Mouse (Mus musculus): ENCODE data around the gene Trpv2.

Gene Trpv2

DNA sequence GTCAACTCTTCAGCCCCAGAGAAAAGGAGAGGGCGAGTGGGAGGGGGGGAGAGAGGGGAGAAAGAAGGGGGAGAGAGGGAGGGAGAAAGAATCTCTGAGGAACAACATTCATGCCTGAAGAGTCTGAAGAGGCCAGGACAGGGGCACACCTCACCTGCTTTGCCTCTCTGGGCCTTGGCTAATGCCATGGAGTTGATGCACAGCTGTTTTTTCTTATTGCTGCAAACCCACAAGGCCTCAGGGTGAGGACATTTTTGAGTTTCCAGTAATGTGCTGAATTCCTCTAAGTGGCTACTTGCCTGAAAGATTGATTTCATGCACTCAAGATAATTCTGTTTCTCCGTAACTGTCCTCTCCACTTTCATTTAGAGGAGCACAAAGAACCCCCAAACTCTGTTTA is 16.1 kb upstream of the Trpv2 start:
- no peak for DNase-seq (ENCODE audit: extremely low read depth, low read depth)

DNA sequence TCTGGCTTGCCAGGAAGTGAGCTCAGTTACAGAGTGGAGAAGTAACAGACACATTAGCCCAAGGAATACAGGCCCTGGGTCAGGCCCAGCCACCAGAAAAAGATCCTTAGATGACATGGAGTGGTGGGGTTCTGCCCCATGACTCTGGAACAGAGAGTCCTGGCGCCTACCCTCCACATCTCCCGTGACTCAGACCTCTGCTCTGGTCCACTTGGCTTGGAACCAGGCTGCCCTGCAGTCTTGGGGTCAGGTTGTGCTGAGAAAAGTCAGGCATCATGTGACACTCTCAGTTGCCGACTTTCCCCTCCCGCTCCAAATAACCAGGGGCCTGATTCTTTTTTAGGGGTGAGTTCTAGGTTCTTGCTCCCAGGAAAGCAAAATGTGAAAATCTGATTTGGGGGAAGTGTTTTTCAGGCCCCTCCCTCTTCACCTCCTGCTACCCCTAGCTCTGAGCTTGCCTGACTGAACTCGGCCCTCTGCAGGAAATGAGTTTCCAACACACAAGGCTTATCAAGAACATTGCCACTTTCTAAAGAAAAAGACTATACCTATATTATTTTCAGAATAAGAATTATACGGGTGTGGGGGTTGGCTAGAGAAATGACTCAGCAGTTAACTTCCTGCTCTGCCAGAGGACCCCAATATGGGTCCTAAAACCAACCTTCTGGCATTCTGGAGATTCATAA is 15.2 kb upstream of the Trpv2 start:
- DNase-seq (ENCODE audit: extremely low read depth, low read depth): no peak

DNA sequence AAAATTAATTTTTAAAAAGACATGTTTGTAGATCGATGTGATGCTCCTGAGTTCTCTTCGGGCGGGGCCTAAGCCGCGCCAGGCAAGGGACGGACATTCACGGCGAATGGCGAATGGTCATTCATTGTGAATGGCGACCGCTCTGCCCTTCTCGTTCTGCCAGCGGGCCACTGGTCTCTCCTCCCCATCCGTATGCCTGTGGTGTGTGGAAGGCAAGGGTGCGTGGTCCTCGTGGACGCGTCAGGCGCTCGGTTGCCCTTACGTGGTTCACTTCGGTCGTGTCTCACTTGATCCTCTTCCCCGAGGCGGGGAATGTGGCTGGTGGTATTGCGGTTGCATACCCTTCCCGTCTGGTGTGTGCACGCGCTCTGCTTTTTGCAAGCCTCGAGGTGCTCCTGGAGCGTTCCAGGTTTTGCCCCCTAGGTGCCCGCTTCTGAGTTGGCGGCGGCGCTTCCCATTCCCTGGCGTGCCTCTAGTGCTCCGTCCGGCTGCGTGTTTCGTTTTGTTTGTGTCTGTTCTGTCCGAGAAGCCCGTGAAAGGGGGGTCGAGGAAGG is 13.7 kb upstream of the Trpv2 start:
- DNase-seq (ENCODE audit: extremely low read depth, low read depth): no peak

DNA sequence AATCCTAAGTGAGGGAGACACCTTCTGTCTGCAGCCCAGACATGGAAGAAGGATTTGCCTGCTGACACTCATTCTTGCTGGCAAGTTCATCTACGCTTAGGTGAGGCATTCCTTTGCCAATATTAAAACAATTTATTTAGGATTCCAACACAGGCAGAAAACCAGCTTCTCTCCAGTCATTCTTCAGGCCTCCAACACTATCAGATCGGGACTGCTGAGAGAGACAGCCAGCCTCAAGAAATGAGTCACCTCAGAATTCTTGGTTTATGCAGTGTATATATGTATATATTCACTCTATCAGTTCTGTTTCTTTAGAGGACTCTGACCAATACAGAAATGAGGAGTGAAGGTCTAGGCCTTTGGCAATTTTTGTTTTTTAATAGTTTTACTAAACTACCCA is 10.7 kb upstream of the Trpv2 start:
- no peak for DNase-seq (ENCODE audit: extremely low read depth, low read depth)

DNA sequence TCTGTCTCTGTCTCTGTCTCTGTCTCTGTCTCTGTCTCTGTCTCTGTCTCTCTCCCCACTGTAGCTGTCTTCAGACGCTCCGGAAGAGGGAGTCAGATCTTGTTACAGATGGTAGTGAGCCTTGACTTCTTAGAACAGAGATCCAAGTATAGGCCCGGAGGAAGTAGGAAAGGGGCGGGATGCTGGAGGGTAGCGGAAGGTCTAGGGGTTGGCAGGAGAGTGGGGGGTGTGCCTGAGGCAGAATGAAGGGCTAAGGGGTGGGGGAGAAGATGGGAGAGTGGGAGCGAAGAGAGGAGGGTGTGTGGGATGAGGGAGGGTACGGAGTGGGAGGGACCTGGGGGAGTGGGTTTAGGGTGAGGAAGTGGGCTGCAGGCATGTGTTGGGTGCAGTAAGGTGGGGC is 8.5 kb upstream of the Trpv2 start:
- no peak for DNase-seq (ENCODE audit: extremely low read depth, low read depth)

DNA sequence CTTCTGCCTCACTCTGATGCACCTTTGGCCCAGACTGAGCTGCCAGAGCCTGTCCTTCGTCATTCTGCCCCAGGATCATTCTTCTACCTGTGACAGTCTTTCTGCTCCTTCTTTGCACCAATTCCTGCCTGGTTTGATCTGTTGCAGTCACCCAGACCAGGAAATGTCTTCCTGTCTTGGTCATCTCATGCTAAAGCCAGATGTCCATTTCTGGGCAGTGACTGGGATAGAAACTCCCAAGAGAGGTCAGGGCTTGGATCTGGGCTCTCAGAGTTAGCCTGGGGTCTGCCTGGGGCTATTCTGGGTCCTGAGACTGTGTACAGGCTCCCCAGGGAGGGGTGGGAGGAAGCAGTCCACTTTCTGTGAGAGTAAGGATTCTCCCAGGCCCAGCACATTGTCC is 8.1 kb upstream of the Trpv2 start:
- no peak for DNase-seq (ENCODE audit: extremely low read depth, low read depth)

DNA sequence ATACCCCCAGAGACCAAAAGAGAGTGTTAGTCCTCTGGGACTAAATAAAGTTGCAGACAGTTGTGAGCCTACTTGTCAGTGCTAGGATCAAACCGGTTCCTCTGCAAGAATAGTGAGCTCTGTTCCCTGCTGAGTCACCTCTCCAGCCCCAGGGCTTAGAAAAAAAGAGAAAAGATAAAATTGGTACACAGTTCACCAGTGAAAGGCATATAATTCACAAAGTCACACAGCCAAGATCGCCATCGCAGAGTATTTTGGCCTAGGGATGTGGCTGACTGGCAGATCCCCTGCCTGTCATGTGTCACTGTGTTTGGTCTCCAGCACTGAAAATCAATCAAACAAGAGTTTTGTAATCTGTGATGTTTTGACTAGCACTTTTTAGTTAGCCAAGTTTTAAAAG is 6.0 kb upstream of the Trpv2 start:
- no peak for DNase-seq (ENCODE audit: extremely low read depth, low read depth)

DNA sequence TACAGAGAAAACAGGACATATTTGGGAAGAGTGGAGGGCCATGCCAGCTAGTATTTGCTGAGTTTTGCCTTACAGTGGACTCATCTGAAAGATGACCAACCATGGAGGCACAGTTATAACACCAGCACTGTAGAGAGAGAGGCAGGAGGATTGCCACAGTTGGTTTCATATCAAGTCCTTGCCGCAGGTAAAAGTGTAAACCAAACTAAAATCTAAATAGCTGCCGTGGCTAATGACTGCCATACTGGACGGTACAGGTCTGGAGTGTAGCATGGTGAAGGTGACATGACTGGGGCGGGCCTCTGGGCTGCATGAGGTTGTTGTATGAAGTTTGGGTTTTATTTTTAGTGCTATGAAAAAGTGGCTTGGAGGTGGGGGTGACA is 408 bp downstream of the Trpv2 start:
- no peak for DNase-seq (ENCODE audit: extremely low read depth, low read depth)

DNA sequence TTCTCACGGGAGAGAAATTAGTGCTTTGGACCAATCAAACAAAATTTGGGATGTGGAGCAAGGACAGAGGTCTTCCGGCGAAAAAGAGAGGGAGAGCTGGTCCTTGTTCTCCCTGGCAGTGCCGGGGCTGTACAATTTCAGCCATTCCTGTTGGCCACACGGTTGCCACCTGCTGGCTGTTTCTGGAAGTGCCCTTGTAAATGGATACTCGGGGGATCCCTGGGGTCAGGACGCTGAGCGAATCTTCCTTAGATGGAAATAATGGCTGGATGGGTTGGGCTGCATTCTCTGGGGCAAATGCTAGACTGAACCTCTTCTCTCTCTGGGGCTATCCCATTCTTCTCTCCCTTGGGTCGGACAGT is 992 bp downstream of the Trpv2 start:
- DNase-seq (ENCODE audit: extremely low read depth, low read depth): peak; percentile 64

DNA sequence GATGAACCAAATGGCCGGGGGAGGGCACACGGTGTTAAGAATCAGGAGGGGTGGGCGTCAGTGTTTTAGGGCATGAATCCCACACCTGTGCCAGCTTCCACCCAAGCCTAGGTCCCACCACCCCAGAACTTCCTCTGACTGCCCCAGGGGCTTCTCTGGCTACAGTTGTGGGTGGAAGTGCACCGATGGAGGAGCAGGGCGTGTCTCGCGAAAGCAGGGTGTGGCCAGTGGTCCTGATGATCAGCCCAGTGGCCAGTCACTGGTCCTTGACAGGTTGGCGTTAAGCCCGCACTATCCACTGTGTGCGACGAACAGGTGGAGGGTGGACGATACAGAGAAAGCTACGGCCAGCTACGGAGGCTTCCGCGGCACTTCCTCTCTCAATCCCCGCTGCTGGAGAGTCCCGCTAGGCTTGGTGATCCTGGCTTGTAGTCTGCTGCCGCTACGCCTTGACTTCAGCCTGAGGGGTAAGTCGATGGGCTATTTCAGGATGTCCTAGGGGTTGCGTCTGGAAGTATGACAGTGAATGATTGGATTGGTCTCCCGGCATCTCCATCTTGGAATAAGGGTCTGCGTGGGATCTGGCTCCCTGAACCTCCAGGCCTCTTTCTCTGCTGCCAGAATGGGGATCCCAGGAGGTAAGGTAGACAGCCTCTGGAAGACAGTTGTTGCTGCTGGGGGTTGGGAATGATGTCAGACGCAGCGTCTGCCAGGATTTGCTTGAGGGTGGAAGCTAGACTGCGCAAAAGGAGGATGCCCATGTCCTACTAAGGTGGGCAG is 1.6 kb downstream of the Trpv2 start:
- DNase-seq (ENCODE audit: extremely low read depth, low read depth): no peak

DNA sequence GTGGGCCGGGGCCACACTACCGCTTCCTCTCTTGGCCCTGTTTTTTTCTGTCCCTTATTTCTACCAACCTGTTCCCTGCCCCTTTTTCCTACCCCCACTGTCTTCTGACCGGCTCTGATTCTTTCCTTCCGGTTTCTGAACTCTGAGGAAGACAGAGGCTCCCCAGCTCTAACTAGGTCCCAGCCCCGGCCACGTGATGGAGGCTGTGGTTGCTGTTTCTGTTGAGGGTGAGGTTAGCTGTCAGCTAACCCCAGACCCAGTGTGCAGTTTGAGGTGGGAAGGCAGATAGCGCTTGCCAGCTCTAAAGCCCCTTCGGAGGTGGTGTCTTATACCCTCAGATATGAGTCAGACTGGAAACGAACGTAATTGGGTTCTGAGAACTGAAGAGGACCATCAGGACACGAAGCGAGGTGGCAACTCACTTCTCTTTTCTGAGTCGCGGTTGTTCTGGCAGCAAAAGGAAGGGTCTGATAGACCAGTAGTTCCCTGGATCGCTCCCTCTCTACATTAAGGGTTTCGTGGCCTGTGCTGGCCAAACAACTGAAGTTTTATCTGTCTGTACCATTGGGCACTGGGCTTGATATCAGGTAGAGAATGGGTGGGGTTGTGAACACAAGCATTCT is 2.4 kb downstream of the Trpv2 start:
- DNase-seq (ENCODE audit: extremely low read depth, low read depth): peak; percentile 91

DNA sequence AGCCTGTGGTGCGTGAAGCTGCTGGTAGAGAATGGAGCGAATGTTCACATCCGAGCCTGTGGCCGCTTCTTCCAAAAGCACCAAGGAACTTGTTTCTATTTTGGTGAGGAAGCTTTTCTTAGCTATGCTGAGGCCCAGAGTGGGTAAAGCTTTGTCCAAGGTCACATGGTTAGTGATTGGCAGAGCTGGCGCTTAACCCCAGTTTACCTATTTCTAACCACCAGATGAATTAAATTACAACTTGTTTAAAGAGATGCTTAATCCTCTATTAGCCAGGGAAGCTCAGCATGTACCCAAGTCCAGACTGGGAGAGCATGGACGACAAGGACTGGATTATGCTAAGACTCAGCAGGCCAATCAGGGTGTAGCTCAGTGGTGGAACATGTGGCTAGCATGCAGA is 8.7 kb downstream of the Trpv2 start:
- no peak for DNase-seq (ENCODE audit: extremely low read depth, low read depth)

DNA sequence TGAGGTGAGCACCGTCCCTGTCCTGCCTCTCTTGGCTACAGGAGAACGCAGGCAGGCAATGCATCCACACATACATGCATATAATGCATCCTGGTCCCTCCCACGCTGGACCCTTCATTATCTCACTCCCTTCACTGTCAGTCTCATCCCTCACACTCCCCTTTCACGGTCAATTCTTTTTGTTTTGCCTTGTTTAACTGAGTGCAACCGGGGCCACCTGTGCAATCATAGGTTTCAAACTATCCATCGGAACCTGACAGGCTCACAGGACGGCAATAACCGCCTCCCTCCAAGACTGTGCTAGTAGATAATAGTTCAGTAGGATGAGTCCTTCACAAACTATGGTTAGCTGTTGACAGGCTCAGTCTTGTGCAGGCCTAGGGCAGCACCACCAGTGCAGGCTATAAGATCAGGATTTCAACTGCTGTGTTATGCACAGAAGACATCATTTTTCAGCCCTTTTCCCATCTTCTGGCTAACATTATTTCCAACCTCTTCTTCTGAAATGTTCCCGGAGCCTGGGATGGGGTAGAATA is 10.5 kb downstream of the Trpv2 start:
- DNase-seq (ENCODE audit: extremely low read depth, low read depth): no peak

DNA sequence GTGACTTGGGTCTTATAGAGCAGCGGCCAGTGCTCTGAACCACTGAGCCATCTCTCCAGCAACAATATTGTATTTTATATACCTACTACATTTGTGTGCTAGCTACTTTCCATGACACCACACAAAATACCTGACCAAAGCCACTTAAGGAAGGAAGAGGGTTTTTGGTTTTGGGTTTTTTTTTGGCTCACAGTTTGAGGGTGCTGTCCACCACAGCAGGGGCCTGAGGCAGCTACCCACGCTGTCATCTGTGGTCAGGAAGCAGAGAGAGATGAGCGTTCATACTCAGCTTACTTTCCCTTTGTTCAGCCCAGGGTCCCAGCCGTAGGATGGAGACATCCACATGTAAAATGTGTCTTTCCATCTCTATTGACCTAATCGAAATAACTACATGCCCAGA is 12.7 kb downstream of the Trpv2 start:
- DNase-seq (ENCODE audit: extremely low read depth, low read depth): no peak

DNA sequence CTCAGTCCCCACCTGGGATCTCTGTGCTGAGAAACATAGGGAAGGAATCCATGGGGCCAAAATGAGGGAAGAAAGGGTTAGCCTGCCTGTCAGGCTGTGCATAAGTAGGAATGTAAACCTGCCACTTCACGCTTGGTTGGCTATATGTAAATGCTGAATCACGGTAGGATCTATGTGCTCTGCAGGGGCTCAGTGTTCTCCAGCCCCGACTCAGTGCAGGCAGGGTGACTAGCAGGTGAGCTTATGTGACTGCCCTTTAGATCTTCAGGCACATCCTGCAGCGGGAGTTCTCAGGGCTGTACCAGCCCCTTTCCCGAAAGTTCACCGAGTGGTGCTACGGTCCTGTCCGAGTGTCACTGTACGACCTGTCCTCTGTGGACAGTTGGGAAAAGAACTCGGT is 15.1 kb downstream of the Trpv2 start:
- DNase-seq (ENCODE audit: extremely low read depth, low read depth): no peak

DNA sequence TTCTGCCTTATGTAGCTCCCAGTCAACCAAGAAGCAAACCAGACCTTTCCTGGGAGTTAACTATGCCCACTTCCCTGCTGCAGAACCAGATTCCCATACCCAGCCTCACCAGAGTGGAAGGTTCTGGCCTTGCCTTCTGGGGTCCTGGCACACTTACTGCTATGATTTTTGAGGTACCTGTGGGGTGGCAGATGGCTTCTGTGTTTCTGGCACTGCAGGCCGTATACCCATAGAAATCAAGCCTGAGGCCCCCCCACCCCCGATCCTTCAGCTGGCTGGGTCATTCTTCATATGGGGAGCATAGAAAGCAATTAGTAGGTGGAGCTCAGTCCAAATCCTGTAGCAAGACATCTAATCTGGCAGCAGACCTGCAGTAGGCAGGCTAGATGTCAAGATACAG is 16.7 kb downstream of the Trpv2 start:
- DNase-seq (ENCODE audit: extremely low read depth, low read depth): no peak

DNA sequence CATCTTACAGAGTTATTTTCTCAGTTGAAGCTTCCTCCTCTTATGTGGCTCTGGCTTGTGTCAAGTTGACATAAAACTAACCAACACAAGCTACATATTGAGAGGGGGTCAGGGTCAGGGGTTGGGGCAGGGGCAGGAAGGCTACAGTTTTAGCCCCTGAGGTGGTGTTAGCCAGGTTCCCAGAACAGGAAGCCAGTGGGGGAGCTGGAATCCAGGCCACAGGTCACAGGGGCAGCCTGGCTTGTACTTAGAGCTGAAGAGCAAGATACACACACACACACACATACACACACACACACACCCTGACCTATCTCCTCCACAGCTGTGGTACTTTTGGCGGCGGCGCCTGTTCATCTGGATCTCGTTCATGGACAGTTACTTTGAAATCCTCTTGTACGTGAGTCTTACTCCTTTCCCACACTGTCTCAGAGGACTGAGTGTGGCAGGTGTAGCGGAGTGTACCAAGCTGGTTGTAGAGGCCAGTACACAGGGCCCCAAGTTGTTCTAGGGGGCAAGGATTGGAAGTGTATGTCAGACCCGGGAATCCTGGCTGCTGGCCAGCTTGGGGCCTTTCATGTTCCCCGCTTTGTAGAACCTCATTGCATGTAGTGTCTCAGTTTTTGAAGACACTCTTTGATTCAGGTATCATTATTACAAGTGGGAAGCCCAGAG is 17.8 kb downstream of the Trpv2 start:
- no peak for DNase-seq (ENCODE audit: extremely low read depth, low read depth)

DNA sequence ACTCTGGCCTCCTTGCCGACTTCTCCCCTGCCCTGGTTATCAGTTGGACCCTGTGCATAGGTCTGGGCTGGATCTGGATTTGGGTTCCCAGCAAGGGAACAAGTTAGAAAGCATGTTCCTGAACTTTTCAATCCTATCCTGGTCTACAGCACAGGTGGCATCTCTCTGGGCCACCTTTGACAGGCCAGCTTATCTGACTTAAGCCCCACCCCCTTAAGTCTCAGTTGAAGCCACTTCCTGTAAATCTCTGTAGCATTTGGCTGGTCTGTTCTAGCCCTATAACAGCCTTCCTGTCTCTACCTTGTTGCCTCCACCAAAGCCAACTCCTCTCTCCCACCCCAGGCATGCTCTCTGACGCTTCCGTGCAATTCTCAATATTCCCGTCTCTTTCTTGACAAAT is 24.3 kb downstream of the Trpv2 start:
- DNase-seq (ENCODE audit: extremely low read depth, low read depth): no peak

DNA sequence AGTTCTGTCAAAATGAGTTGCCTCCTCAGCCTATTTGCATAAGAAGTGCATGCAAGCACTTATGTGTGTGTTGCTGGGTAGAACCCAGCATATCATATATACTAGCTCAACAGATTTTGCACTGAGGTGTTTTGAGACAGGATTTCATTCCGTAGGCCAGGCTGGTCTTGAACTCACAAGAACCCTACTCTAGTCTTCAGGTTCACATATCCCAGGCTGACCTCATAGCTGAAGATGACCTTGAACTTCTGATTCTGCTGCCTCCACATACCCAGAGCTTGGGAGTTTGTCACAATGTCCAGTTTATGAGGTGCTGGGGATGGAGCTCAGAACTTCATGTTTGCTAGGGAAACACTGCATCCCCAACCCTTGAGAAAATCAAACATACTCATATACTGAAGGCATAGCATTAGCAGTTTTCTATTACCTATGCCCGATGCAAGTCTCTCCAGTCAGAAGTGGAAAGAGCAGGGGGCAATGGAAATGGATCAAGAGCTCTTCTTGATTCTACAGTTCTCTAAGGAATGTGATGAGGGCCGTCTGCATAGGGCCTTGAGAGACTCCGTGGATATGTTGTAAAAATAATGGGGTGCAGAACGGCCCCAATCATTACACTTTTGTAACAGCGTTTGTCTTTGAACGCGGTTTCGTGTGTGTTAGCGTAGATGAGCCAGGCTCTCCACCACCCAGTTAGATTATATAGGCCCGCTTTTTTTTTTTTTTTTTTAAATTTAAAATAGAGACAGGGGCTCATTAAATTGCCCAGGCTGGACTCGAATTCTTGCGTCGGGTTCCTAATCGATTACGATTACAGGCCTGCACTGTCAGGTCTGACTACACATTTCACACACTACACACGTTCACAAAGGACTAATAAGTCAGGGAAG is 27.7 kb downstream of the Trpv2 start:
- DNase-seq (ENCODE audit: extremely low read depth, low read depth): no peak

DNA sequence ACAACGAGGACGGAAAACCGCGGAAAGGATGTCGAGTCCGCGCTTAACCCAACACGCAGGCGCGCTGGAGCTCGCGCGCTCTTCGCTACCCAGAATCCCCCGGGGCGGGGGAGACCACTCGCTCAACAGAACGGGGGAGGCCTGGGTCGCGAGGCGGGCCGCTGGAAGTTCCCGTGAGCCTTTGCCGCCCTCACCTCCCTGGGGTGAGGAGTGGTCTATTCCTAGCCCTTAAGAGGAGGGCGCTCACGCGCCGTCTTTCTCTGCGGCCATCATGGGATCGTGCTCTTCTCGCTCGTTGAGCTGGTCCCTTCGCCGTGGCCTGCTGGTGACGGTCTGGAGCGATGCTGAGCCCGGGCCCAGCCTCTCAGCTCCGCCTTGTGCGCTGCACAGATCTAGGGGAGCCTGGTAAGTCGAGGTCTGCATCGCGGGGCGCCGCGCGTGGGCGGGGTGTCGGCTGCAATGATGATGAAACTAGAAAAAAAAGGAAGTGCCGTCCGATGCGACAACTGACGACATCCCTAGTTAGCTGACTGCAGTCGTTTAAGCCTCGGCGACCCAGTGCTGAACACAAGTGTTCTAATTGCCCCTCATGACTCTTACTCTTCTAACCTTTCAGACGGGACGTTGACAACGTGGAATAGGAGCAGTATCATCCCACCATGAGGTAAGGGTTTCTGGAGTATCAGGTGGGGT is 28.5 kb downstream of the Trpv2 start:
- peak; percentile 93 for DNase-seq (ENCODE audit: extremely low read depth, low read depth)
